Mouse (Mus musculus) MEL (cell line): Measurements from ENCODE around the gene Crisp3.
"Not testable (repeated sequence)": the region's sequence is repeated elsewhere in the genome, so short reads cannot be mapped to it uniquely, and the experiment has no call there.

ENCODE experiments used
- BHLHE40 ChIP-seq: IDR thresholded peaks from 2 replicates; pipeline ENCODE4 v1.6.1; 2012; ENCODE audit warnings: low read depth, mild to moderate bottlenecking, inconsistent platforms, low read length, improper control_type of control experiment, borderline replicate concordance
- CHD2 ChIP-seq: IDR thresholded peaks from 2 replicates; pipeline ENCODE4 v1.6.1; 2011; ENCODE audit warnings: low read length, improper control_type of control experiment
- CTCF ChIP-seq, 3 experiments: IDR thresholded peaks in 2 of 3; conservative IDR thresholded peaks in 1 of 3; 2 replicates each; pipeline ENCODE4 v1.5.1; 2011 to 2012; ENCODE audit warnings: low read length in 3 of 3, low read depth in 2 of 3, mild to moderate bottlenecking in 2 of 3, improper control_type of control experiment in 1 of 3, inconsistent platforms in 1 of 3, mixed read lengths in 1 of 3, moderate library complexity in 1 of 3; ENCODE audit not compliant: control insufficient read depth in 1 of 3, insufficient read depth in 1 of 3, poor library complexity in 1 of 3, severe bottlenecking in 1 of 3
- ELF1 ChIP-seq: IDR thresholded peaks from 2 replicates; pipeline ENCODE4 v1.6.1; 2014; ENCODE audit warnings: low read depth, mild to moderate bottlenecking, inconsistent platforms, low read length, improper control_type of control experiment, moderate library complexity
- GABPA ChIP-seq: IDR thresholded peaks from 2 replicates; pipeline ENCODE4 v1.6.1; 2012; ENCODE audit warnings: low read depth, mild to moderate bottlenecking, inconsistent platforms, low read length, improper control_type of control experiment, moderate library complexity
- JUND ChIP-seq: IDR thresholded peaks from 2 replicates; pipeline ENCODE4 v1.6.1; 2011; ENCODE audit warnings: low read depth, mild to moderate bottlenecking, improper control_type of control experiment, low read length
- MAZ ChIP-seq: IDR thresholded peaks from 2 replicates; pipeline ENCODE4 v1.6.1; 2012; ENCODE audit warnings: low read depth, mild to moderate bottlenecking, inconsistent platforms, low read length, improper control_type of control experiment
- MYC ChIP-seq: IDR thresholded peaks from 2 replicates; pipeline ENCODE4 v1.6.1; 2011; ENCODE audit warnings: low read depth, mild to moderate bottlenecking, low read length, improper control_type of control experiment, moderate library complexity
- NELFE ChIP-seq: IDR thresholded peaks from 2 replicates; pipeline ENCODE4 v1.6.1; 2011; ENCODE audit warnings: low read depth, low read length, improper control_type of control experiment
- POLR2A ChIP-seq, 2 experiments: IDR thresholded peaks; 2 replicates each; pipeline ENCODE4 v1.6.1; 2011 to 2012; ENCODE audit warnings: low read length in 2 of 2, mild to moderate bottlenecking in 2 of 2, control low read depth in 1 of 2, improper control_type of control experiment in 1 of 2, low read depth in 1 of 2, moderate library complexity in 1 of 2; ENCODE audit not compliant: control insufficient read depth in 1 of 2, insufficient read depth in 1 of 2, poor library complexity in 1 of 2
- RCOR1 ChIP-seq: IDR thresholded peaks from 2 replicates; pipeline ENCODE4 v1.6.1; 2012; ENCODE audit warnings: low read depth, mild to moderate bottlenecking, inconsistent platforms, low read length, improper control_type of control experiment
- SIN3A ChIP-seq: IDR thresholded peaks from 2 replicates; pipeline ENCODE4 v1.6.1; 2012; ENCODE audit warnings: low read length, improper control_type of control experiment, inconsistent platforms
- TCF12 ChIP-seq: IDR thresholded peaks from 2 replicates; pipeline ENCODE4 v1.6.1; 2014; ENCODE audit warnings: low read depth, mild to moderate bottlenecking, inconsistent platforms, low read length, improper control_type of control experiment, moderate library complexity

GRCm38 (mm10) chr17:40190192-40190591 lies 51.9 kb downstream of the Crisp3 start:
- not testable (repeated sequence) for TF ChIP-seq RCOR1; MYC; CTCF (IDR thresholded peaks at IDR 0.05 in 2 of 3, conservative IDR thresholded peaks at IDR 0.05 in 1 of 3; ENCODE audit: control insufficient read depth in 1 of 3, insufficient read depth in 1 of 3, low read depth in 2 of 3, low read length in 3 of 3, poor library complexity in 1 of 3, severe bottlenecking in 1 of 3); TCF12; GABPA; SIN3A; CHD2; JUND; BHLHE40; MAZ; ELF1; POLR2A (IDR thresholded peaks at IDR 0.05; ENCODE audit: control insufficient read depth in 1 of 2, insufficient read depth in 1 of 2, low read depth in 1 of 2, low read length in 2 of 2, poor library complexity in 1 of 2); NELFE
